Mouse (Mus musculus): ENCODE data around the gene Uaca.
A peak's percentile ranks its signal among the peaks of the same experiment; 100 is the strongest.

The Uaca gene

GRCm38 (mm10) chr9:60886431-60887371 lies 92.4 kb downstream of the Uaca start:
- peak; percentile 35 for DNase-seq (ENCODE audit: low spot score)

- no peak for DNase-seq (ENCODE audit: low spot score)
Measured at GRCm38 (mm10) chr9:60887389-60887811, 93.1 kb downstream of the Uaca start.

DNA sequence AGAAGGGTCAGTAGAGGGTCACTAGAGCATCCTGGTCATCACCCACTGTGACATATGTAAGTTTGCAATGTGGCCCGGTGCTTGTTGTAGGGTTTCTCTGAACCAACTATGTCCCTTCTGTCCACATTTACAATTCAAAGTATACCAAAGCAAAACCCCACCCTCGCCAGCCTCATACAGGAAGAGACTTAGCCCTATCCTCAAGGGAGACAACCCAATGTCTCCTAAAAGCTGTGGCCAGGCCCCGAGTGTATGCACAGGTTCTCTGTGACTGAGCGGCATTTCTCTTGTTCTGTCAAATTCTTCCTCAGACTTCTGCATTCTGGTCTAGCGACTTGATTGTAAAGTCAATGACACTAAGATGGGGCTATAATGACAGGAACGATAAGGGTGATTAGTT lies 99.2 kb downstream of the Uaca start:
- no peak for DNase-seq (ENCODE audit: low spot score)

DNA sequence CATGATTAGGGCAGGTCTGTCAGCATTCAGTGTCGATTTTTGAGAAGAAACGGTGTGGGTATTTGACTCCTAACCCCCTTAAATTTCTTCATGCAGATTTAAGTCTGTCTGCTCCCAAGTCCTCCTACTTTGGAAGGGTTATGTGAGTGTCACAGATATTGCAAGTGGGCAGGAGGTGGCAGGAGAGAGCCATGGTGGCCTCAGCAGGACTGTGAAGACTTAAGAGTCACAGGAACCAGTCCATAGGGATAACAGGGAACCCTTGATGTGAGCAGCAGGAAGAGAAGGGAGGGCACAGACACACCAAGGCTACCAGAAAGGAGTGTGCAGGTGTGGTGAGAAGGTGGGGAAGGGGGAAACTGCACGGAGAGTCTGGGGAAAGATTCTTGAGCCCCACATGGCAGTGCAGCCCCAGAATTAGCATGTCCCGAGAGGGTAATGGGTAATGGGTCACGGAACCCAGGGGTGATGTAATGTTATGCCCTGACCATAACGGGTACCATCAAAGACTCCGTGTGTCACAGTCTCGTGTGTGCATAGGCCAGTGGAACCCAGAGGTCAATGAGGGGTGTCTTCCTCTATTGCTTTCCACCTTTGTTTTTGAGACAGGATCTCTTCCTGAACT lies 101.3 kb downstream of the Uaca start:
- DNase-seq (ENCODE audit: low spot score) = peak; percentile 81

GRCm38 (mm10) chr9:60898291-60899020 lies 104.1 kb downstream of the Uaca start:
- no peak for DNase-seq (ENCODE audit: low spot score)

GRCm38 (mm10) chr9:60899201-60899600 lies 104.9 kb downstream of the Uaca start:
- no peak for DNase-seq (ENCODE audit: low spot score)

- DNase-seq (ENCODE audit: low spot score) = no peak
Measured at GRCm38 (mm10) chr9:60899797-60900459, 105.6 kb downstream of the Uaca start.

GRCm38 (mm10) chr9:60912266-60912665 lies 117.9 kb downstream of the Uaca start:
- no peak for DNase-seq (ENCODE audit: low spot score)

DNA sequence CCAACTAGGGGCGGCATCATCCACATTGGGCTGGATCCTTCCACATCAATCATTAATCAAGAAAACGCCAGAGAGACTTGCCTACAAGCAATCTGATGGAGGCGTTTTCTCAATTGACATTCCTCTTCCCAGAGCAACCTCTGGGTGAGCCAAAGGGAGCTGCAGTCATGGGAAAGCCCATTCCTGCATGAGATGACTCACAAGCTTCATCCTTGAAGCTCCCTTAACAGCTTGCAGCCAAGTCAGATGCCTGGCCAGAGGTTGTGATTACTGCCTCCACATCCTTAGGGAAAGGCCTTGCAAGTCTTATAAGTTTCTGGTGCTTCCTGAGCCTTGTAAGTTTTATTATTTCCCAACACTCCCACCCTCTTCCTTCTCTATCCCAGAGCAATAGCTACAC lies 119.3 kb downstream of the Uaca start:
- DNase-seq (ENCODE audit: low spot score) = no peak

DNA sequence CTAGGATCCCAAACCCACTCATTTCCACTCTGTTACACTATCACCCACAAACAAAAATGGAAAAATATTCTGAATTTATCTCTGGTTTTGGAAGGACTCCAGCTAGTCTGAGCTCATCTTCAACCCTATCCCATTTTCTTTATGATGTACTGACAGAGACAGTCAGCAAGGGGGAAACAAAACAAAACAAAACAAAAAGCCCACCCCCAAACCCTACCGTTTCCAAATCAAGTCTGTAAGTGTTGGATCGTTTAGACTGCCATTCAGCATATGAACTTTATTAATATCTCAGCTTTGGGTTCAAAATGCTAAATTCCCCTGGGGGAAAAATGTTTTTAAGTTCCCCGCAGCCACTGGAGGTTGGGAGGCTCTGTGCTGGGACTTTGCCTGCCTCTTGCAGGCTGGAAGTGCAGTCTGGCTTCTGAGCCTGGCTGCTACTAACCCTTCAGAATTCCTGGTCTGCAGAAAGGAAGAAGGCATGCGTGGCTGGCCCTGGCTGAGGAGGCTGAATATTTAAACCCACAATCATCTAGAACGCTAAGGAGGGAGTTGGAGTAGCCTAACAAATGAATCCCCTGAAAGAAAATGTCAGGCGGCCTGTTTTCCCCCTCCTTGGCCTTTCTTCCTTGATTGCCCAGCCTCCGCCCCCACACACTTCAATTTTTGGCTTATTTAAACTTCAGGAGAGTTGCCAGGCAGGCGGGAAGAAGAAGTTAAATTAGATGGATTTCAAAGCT lies 125.8 kb downstream of the Uaca start:
- DNase-seq (ENCODE audit: low spot score) = no peak

DNA sequence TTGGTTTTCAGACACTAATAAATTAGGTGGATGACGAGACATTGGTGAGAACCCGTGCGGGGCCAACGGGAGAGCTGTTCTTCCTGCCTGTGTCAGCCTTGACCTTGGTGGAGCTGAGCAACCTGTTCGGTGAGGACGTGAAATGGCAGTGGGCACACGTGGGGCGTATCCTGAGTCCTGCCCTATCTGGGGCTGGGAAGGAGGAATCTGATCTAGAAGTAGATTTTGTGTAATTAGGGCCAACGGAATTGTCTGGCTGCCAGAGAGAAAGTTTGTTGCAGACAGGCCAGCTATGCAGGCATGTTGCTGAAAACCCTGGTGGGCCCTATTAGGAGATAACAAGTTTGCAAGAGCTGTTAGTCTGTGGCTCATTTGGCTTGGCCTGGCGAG lies 126.3 kb downstream of the Uaca start:
- no peak for DNase-seq (ENCODE audit: low spot score)

DNA sequence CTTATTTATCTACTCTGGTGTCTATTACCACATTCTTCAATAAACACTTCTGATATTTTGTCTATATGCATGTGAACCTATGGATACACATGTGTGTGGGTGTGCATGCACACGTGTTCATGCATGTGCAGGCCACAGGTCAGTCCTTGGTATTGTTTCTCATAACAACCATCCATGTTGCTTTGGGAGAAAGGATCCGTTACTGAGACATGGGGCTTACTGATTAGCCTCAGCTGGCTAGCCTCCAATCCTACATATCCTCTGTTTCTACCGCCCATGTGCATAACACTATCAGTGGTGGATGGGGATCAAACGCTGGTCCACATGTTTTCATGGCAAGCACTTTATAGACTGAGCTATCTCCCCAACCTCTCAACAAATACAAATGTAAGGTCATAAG lies 126.9 kb downstream of the Uaca start:
- no peak for DNase-seq (ENCODE audit: low spot score)

- DNase-seq (ENCODE audit: low spot score) = no peak
Measured at GRCm38 (mm10) chr9:60921831-60922230, 127.5 kb downstream of the Uaca start.

DNA sequence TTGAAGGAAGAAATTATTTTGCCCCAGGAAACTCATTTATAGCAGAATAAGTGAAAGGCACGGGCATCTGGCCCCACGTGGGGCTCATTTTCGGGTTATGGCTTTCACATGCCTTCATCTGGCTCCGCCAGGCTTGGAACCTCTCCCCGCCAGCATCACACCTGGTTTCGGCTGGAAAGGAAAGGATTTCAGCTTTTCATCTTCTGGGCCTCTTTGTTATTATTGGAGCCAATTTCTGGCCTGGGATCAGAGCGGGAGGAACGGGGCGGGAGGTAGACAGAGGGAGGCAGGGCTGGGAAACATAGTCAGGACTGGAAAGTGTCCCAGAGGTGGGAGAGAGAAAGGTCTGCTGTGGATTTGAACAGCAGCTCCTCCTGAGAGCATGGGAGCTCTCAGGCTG lies 132.0 kb downstream of the Uaca start:
- no peak for DNase-seq (ENCODE audit: low spot score)

GRCm38 (mm10) chr9:60929290-60929983 lies 135.1 kb downstream of the Uaca start:
- no peak for DNase-seq (ENCODE audit: low spot score)

Measured in embryo, embryonic 10 days (tissue).